9 mouse cellular contexts compared by ENCODE assay signal in the genomic region with DNA sequence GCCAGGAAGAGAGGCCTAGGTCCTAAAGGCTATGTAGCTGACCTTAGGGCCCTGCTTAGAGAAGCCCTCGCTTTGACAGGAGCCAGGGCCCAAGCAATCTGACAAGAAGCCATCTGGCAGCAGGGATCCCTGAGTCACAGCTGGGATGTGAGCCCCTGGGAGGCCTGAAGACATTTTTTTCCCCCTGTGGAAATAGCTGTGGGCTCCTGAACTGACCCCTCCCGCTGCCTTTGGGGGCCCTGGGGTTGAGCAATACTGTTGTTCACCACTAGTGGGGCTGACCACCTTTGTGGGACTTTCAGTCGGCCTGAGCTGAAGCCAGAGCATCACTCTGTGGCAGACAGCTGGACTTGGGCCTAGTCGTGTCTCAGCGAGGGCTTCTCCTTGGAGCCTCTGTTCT.
A peak's percentile ranks its signal among the peaks of the same experiment; 100 is the strongest.
DNase-seq lines count a peak whose midpoint lies in the region; ATAC-seq lines count a peak whose summit lies in the region.
"Had no signal": no experiment of that assay in that cellular context is flagged by ENCODE, and none has a peak within 500 bp of the region (broad histone marks: within the 10 kb centered on the region; RNA-seq: fewer than 3 reads in every experiment).

No protein-coding gene starts in this region.

- H3K36me3 ChIP-seq in heart, embryonic 11.5 days (ENCODE audit: control insufficient read depth, insufficient read depth, low read length), result no peaks in the 10 kb centered on the region
- H3K36me3 ChIP-seq in intestine, embryonic 14.5 days (ENCODE audit: control insufficient read depth, insufficient read depth, low read length), result no peaks in the 10 kb centered on the region
- H3K36me3 ChIP-seq: forebrain, embryonic 15.5 days had no signal

- no peak overlapping the region for H3K4me3 ChIP-seq in heart, embryonic 11.5 days (ENCODE audit: low read depth, low read length)
- no peak overlapping the region for H3K4me3 ChIP-seq in intestine, embryonic 14.5 days (ENCODE audit: low read depth, low read length)
- H3K4me3 ChIP-seq: forebrain, embryonic 15.5 days had no signal

- H3K27me3 ChIP-seq in heart, embryonic 11.5 days (ENCODE audit: control insufficient read depth, insufficient read depth, low read length), result no peaks in the 10 kb centered on the region
- H3K27me3 ChIP-seq in intestine, embryonic 14.5 days (replicated peaks; ENCODE audit: control insufficient read depth, insufficient read depth, low read length), result no peaks in the 10 kb centered on the region
- H3K27me3 ChIP-seq: forebrain, embryonic 15.5 days had no signal

- H3K4me1 ChIP-seq in heart, embryonic 11.5 days (ENCODE audit: control insufficient read depth, insufficient read depth, low read length), result peaks cover 13% of the 10 kb centered on the region
- H3K4me1 ChIP-seq in intestine, embryonic 14.5 days (replicated peaks; ENCODE audit: control insufficient read depth, insufficient read depth, low read length), result peaks cover 42% of the 10 kb centered on the region
- H3K4me1 ChIP-seq: forebrain, embryonic 15.5 days had no signal

- peak; percentile 58 to 72 for DNase-seq in heart, adult 18-20 months
- peak; percentile 61 for DNase-seq in urinary bladder, postnatal 14 days (ENCODE audit: low spot score)
- DNase-seq in urinary bladder, adult 2 months (ENCODE audit: low spot score), result no peak
- DNase-seq in intestine, embryonic 14.5 days (ENCODE audit: low spot score), result no peak
- DNase-seq in spleen, postnatal 4 days (ENCODE audit: low spot score in 2 of 2), result no peak
- no peak for DNase-seq in thymus, postnatal 4 days
- DNase-seq in layer of hippocampus, postnatal 10 days (ENCODE audit: low spot score in 2 of 2), result no peak

- 41% methylated on average over 5 of the region's 5 CpGs for WGBS in heart, embryonic 11.5 days (ENCODE audit: insufficient replicate concordance)
- 27% methylated on average over 5 of the region's 5 CpGs for WGBS in intestine, embryonic 14.5 days

- H3K9ac ChIP-seq in heart, embryonic 11.5 days (ENCODE audit: low read depth, low read length), result no peak overlapping the region
- H3K9ac ChIP-seq in intestine, embryonic 14.5 days (ENCODE audit: low read length), result no peak overlapping the region
- H3K9ac ChIP-seq: forebrain, embryonic 15.5 days had no signal

- no peak overlapping the region for H3K4me2 ChIP-seq in heart, embryonic 11.5 days
- H3K4me2 ChIP-seq in intestine, embryonic 14.5 days (ENCODE audit: low read length), result no peak overlapping the region
- H3K4me2 ChIP-seq: forebrain, embryonic 15.5 days had no signal

- ATAC-seq in heart, embryonic 11.5 days (replicated peaks; ENCODE audit: insufficient number of reproducible peaks, low FRiP score, low TSS enrichment), result no peak
- ATAC-seq in intestine, embryonic 14.5 days (replicated peaks; ENCODE audit: low FRiP score, low TSS enrichment, low read depth), result no peak
- ATAC-seq: forebrain, embryonic 15.5 days had no signal

- no peak overlapping the region for H3K27ac ChIP-seq in heart, embryonic 11.5 days (ENCODE audit: low read depth, low read length)
- H3K27ac ChIP-seq in intestine, embryonic 14.5 days (ENCODE audit: low read depth), result peak overlapping the region; percentile 99
- H3K27ac ChIP-seq: forebrain, embryonic 15.5 days had no signal

- H3K9me3 ChIP-seq in heart, embryonic 11.5 days (replicated peaks; ENCODE audit: control insufficient read depth, low read length), result no peaks in the 10 kb centered on the region
- H3K9me3 ChIP-seq in intestine, embryonic 14.5 days (ENCODE audit: control insufficient read depth, low read length), result no peaks in the 10 kb centered on the region
- H3K9me3 ChIP-seq: forebrain, embryonic 15.5 days had no signal

Comparison
In these comparisons a context has a peak if more than half of its experiments do, and no peak if none do; other contexts are left out.
1. DNase-seq: peak in heart, adult 18-20 months (2 of 2) and urinary bladder, postnatal 14 days (single experiment); none in urinary bladder, adult 2 months (single experiment), intestine, embryonic 14.5 days (single experiment), spleen, postnatal 4 days (0 of 2), thymus, postnatal 4 days (single experiment) and layer of hippocampus, postnatal 10 days (0 of 2).